Mouse (Mus musculus) hematopoietic stem cell, adult 5-6 weeks (primary cell): ENCODE results near the gene Pbx4. TPM values are rescaled to one million over a fixed set of nuclear protein-coding genes. Genes with fewer than 3 reads are reported as not detected.

Source experiments
- ATAC-seq, 2 experiments: fragments of 125-278 bp in 1 of 2; replicated peaks in 1 of 2; 2 replicates each; pipeline ENCODE4 v1.8.0; 2016 to 2017; ENCODE audit warnings: inconsistent platforms in 2 of 2, mild to moderate bottlenecking in 2 of 2, moderate number of reproducible peaks in 2 of 2, low read depth in 1 of 2, moderate TSS enrichment in 1 of 2; ENCODE audit not compliant: low FRiP score in 2 of 2, poor library complexity in 2 of 2, severe bottlenecking in 2 of 2, insufficient read depth in 1 of 2, low TSS enrichment in 1 of 2
- total RNA-seq: library from RNA; stranded (forward); fragments of 172-1452, 232-1000 nt; gene quantifications from 2 replicates; pipeline ENCODE4 v1.2.3, GENCODE M21; 2017

Pbx4 gene
- total RNA-seq, 1 experiment from 2014 or later: 25.7 TPM

DNA sequence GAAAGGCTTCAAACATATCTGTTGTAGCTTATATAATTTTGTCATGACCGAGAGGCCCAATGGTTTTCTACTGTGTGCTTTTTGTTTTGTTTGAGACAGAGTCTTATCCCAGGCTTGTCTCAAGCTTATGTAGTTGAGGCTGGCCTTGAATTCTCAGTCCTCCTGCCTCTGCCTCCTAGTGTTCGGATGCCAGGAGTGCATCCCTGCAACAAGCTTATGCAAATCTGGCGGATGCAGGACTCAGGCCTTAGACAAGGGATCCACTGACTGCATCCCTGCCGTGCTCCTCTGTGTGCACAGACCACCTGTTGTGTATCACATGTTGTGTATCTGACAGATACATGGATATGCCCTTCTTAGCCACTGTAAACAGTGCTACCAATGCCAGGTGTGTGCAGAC, 28.5 kb downstream of the Pbx4 start:
- no peak for ATAC-seq

DNA sequence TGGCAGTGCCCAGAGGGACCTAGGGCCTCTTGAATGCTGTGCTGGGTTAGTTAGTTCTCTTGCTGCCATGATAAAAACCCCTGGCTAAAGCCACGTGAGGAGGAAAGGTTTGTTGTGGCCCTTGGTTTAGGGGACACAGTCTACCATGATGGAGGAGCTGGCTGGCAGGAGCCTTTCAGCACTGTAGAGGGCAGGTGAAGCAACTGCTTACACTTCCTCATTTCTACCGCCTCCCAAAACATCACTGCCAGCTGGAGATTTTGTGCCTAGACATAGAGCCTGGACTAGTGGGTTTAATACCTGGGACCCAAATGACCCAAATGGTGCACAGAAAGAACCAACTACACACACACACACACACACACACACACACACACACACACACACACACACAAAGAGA, 29.0 kb downstream of the Pbx4 start:
- ATAC-seq: no peak

DNA sequence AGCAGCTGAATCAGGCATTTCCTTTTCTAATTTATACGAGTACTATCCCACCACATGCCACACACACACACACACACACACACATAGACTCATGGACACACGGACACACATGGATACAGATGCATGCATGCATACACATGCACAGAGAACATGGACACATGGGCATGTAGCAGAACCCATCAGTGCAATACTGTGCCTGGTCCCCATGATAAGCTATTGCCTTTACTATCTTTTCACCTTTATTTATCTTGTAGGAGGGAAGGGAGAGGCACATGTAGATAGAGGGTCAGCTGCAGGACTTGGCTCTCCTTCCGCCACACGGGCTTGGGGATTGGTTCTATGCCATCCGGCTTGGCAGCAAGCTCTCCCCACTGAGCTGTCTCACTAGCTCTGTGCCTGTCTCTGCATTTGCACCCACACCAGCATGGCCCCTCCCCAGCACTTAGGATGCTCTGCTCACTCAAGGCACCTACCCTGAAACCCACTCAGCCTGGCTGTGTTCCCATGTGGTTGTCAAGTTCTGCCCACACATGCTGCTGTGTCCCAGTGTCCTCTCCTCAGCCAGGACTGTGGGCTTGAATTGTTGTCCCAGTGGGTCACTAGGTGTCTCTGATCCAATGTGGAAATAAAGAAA, 31.2 kb downstream of the Pbx4 start:
- no peak; a peak in 1 of 4 replicates for ATAC-seq

DNA sequence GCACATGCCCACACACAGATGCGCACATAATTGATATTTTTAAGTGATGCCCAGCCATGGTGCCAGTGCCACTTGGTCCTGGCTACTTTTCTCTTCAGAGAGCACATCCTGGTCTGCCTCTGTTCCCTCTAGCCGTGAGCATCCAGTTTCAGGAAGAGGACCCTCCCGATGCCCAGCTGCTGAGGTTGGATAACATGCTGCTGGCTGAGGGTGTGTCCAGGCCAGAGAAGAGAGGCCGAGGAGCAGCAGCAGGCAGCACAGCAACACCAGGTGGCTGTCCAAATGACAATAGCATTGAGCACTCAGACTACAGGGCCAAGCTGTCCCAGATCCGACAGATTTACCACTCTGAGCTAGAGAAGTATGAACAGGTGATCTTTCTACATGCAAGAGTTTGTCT, 31.9 kb downstream of the Pbx4 start:
- no peak for ATAC-seq

DNA sequence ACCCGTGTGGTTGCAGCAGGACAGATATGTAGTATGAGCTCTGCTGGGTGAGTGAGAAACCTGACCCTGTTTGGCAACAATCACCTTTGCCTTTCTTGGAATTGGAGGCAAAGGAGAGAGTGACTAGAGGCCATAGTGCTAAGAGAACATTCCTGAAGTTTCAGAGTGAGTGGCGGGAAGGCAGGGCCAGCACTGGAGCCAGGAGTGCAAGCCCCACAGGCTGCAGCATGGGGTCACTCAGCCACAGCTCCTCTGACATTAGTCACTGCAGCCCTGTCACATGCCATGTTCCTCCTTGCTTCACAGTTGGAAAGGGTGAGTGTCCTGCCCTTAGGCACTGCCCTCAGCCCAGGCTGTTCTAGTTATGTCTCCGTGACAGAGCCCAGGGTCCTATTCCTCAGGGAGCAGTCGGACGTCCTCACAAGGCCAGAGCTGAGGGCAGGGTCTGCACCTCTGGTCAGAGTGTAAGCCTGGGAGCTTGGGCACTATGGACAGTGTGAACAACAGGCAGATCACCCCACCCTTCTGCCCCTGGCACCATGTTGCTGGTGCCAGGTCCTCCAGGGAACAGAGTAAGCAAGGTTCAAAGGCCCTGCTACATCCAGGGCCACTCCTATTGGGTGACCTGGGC, 35.5 kb downstream of the Pbx4 start:
- no peak for ATAC-seq

DNA sequence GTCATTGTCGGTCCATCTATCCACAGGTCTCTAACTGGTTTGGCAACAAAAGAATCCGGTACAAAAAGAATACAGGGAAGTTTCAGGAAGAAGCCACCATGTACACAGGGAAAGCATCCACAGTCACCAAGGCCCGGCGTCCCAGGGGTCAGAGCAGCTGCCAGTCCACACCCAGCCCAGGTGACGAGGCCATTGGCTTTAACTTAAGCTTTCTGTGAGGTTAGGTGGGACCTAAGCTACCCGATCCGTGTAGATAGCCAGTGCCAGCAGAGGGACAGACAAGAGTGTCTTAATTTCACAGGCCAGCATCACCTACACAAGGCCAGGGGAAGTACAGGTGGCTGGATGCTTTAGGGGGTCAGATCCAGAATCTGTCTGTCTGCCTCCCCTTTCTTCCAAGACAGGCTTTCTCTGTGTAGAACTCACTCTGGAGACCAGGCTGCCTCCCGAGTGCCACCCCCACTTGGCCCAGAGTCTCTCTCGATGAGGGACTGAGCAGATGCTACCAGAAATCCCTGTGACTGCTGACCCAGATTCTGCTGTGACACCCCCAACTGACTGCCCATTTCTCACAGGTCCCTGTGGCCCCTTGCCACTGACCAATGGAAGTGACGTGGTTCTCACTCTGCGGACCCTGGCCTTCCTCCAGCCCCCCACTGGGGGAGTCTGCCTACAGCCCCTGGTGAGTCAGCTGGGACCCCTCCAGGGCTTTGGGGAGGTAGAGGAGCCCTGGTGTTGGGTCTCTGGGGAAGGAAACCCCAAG, 37.9 kb downstream of the Pbx4 start:
- ATAC-seq: no peak

DNA sequence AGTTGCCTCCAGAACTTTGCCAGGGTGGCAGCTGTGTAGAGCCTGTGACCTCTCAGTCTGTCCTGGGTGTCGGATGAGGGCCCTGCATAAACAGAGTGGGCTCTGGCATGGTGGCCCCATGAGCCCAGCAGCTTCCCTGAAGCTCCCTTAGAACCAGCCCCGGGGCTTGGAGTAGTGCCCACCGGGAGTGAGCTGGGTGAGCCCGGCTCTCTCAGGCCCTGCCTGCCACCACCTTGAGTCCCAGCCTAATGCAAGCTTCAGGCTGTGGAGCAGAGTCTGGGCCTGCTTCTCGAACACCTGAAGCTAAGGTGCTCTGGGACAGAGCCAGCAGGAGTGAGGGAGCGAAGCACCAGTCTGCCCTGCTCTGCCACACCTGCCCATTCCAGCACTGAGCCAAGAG, 38.6 kb downstream of the Pbx4 start:
- ATAC-seq: no peak

DNA sequence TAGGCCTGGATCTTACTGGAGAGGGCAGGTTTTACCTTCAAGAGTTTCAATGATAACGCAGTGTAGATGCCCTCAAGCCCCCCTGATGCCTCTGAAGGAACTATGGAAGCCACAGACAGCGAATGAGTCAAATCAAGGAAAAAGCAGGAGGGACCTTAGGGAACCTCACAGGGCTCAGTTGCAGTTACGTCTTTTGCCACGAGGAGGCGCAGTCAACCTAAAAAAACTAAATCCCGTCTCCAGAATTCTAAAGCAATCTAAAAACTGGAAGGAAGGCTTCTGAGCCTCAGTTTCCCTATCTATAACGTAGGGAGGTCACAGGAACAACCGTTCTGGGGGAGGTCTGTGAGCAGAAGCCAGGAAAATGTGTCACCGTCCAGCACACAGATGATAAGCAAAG, 41.9 kb downstream of the Pbx4 start:
- no peak for ATAC-seq

DNA sequence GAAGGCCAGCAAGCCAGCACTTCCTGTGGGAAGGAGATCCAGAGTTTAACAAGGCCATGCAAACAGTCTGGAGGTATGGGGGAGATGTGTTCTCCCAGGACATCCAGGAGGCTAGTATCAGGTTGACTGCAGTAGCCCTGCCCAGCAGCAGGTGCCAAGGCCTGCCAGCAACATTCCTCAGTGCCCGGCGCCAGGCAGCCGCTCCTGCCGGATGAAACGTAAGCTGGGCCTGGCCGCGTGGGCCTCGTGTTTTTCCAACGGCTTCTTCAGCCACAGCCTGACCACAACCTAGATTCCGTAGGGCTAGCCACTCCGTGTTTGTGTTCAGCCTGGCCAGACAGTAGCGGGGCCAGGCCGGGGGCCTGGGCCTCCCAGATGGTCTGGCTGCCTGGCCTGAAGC, 42.4 kb downstream of the Pbx4 start:
- no peak for ATAC-seq

DNA sequence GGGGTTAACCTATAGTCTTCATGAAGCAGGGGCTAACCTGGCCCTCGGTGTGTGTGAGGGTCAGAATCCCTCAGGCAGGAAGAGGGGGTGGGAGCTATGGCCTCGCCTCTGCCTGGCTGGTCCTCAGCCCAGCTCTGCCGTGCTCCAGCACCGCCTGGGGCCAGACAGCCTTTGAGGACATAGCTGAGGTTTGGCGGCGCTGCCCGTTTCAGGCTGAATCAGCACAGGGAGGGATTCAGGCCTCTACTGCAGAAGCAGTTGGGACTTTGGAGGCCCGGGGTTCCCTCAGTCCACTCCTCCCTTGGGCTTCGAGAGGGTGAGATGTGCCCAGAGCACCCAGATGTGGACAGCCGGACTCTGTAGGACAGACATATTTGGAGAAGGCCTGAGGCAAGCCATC, 43.8 kb downstream of the Pbx4 start:
- no peak for ATAC-seq

DNA sequence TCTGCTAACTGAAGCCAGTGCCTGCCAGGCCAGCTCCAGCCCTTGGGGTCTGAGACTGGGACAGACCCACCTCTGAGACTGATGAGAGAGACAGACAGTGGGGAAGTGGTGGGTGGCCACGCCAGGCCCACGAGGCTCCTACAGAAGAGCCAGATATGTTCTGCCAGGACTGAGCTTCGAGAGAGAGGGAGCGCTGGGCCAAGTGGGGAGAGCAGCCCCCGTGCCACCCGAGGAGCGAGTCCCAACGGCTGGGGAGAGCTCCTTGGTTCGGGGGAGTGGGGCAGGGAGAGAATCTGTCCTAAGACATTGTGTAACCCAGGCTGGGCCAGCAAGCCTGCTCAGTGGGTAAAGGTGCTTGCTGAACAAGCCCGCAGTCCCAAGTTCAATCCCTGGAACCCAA, 44.7 kb downstream of the Pbx4 start:
- ATAC-seq: no peak

DNA sequence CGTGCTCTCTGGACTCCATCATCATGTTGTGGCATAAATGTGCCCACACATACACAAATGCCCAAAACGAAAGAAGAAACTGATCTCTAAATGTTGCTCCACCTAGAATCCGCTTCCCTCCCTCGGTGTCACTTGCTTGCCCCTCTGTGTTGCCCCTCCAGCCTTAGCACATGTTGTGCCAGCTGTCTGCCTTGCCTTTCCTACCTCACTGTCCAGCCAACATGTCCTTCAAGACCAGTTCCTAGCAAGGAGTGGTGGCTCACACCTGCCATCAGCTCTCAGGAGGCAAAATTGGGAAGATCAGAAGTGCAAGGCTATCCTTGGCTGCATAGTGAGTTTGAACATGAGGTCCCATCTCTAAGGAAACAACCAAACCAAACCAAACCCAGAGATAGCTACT, 45.1 kb downstream of the Pbx4 start:
- no peak for ATAC-seq

DNA sequence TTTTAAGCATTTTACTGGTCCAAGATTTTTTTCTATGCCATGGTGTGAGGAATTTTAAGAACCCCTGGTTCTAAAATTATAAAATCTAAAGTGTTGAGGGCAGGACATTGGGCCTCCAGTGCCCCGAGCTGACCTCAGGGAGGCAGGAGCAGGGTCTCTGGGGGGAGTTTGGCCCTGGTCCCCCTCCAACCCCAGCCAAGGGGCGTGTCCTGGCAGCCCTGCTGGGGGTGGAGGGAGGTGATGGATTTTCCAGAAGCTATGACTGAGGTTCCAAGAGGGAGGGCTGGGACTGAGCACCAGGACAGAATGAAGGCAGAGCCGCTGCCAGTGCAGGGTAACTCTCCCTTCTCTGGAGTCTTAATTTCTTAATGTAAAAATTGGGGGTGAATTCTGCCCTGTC, 45.7 kb downstream of the Pbx4 start:
- ATAC-seq: no peak

DNA sequence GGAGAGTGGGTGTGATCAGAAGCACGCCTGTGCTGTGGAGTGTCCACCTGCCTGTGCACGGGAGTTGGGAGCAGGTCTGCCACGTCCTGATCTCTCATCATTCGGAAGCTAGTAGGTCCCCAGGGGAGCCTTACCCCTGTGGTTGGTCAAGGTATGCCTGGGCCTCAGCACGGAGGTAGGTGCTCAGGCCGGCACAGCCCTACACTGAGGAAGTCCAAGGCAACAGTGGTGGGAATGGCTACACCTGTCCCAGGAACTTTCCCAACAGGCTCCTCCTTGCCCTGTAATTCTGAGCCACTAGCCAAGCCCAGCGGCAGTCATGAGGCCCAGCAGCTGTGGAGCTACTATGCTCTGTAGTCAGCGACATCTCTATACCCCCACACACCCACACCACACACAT, 47.4 kb downstream of the Pbx4 start:
- no peak for ATAC-seq

DNA sequence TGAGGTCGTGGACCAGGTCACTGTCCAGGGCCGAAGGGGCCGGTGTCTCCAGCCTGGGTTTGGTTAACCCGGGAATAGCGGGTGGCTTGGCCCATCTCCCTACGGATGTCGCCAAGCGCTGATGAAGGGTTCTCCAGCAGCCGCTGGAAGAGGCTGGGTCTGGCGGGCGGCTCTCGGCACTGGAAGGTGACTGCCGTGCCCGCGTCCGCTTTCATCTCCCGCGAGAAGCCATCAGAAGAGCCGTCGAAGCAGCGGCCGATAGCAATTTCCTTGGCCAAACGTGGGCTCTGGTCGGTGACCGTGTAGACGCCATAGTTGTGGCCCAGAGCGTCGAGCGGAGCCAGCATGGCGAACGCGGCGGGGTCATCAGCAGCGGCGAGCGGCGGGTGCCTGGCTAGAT, 48.5 kb downstream of the Pbx4 start:
- ATAC-seq: no peak

DNA sequence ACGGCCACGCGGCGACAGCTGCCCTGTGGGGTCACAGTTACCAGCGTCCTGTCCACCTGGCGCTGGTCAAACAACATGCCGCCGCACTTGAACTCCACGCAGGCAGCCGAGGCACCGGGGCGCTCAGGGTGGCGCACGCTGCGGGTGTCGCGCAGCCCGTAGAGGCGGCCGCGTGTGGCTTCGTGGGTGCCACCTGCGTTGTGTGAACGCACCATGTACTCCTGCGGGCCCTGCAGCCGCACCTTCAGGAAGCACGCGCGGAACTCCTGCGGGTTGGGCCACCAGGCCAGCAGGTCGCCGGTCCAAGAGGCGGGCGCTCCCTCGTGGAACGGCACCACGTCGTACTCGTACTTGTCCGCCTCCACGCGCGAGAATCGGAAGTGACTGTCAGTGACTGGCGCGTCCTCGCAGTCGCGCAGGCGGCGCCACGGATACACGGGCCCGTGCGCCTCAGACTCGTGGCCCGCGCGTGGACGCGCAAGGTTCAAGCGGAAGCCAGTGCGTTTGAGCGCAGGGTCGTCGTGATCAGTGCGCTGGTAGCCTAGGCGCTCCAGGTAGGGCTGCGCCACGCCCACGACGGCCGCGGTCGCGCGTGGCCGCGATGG, 49.1 kb downstream of the Pbx4 start:
- no peak for ATAC-seq

DNA sequence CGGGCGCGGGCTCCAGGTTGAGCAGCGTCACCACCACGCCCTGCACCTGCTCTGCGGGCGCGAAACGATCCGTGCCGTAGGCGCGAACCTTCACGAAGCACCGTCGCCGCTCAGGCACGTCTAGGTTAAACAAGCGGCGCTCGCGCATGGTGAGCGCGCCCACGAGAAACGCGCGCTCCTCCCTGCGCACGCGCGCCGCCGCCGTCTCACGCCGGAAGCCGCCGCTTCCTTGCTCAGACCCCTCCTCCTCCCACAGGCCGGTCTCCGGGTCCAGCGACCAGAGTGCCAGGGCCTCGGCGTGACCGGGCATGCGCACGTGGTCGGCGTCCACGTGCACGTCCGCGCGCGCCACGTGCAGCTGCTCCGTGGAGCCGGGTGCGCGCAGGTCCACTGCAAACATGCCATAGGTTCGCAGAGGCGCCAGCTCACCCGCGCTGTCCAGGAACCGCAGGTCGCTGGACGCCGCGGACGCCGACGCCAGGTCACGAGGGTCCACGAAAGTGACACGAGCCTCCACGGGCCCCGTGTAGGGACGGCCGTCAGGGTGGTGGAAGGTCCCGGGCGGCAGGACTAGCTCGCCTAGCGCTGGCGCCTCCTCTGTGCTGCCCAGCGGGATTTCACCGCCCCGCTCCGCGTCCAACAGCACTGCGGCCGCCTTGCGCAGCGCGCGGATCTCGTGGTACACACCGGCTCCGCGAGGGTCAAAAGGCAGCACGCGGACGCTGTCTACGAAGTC, 49.9 kb downstream of the Pbx4 start:
- ATAC-seq: no peak
